Mouse (Mus musculus) ovary, adult 10 weeks (tissue): ENCODE results near the gene Gm8068. TPM values are rescaled to one million over a fixed set of nuclear protein-coding genes. Genes with fewer than 3 reads are reported as not detected.

Source experiments
- polyA plus RNA-seq: library from polyadenylated mRNA; stranded (reverse); fragments of 350-450 nt; fragmentation: Illumina TruSeq; extraction: RNeasy Lipid Tissue Mini Kit (QIAGEN cat#74804); gene quantifications from one replicate; pipeline ENCODE4 v1.2.3, GENCODE M21; 2014

Gm8068 gene
- polyA plus RNA-seq: not detected

DNA sequence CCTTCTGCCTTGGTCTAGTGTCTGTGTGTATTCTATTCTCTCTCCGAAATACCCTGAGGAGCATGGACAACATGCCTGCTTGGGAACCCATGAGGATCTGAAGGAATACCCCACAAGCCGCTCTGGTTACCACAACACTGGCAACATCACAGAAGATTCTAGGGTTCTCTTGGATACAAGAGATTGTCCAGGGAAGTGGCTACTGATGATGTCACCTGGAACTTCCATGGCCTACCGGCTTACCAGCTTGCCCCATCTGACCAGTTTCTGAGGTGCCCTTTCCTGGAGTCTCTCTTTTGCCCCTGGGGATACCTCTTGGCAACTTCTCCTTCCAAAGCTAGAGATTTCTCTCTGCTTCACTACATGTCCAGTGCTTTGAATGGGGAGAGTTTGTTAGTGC, at the start of gene Gm8068:
TSS of gene Gm8068 (minus strand) at position 101 of the 400 bp plus-strand sequence.

DNA sequence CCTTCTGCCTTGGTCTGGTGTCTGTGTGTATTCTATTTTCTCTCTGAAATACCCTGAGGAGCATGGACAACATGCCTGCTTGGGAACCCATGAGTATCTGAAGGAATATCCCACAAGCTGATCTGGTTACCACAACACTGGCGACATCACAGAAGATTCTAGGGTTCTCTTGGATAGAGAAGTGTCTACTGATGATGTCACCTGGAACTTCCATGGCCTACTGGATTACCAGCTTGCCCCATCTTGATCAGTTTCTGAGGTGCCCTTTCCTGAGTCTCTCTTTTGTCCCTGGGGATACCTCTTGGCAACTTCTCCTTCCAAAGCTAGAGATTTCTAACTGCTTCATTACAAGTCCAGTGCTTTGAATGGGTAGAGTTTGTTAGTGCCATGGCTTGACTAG, 48.8 kb upstream of the Gm8068 start, which contains the start of gene Gm7929:
TSS of gene Gm7929 (minus strand) at position 101 of the 400 bp plus-strand sequence.

Other genes starting within 250 kb of the Gm8068 start
- gene Gm7954, start 248.4 kb downstream of the Gm8068 start, polyA plus RNA-seq: not detected
- gene Gm3486, start 212.4 kb downstream of the Gm8068 start, polyA plus RNA-seq: not detected
- not detected for gene Gm7970, start 146.3 kb downstream of the Gm8068 start, polyA plus RNA-seq
- gene 1700049E17Rik2, start 128.7 kb downstream of the Gm8068 start, polyA plus RNA-seq: not detected
- gene Gm3072, start 77.3 kb downstream of the Gm8068 start, polyA plus RNA-seq: not detected
- not detected for gene Gm3676, start 55.4 kb downstream of the Gm8068 start, polyA plus RNA-seq
- not detected for gene Gm7929, start 48.7 kb upstream of the Gm8068 start, polyA plus RNA-seq
- not detected for gene Gm47189, start 70.6 kb upstream of the Gm8068 start, polyA plus RNA-seq
- not detected for gene Gm7980, start 205.4 kb upstream of the Gm8068 start, polyA plus RNA-seq
- gene 1700049E17Rik1, start 223.1 kb upstream of the Gm8068 start, polyA plus RNA-seq: not detected
- 0.31 TPM for gene 1700024B05Rik, start 242.1 kb upstream of the Gm8068 start, polyA plus RNA-seq